Mouse (Mus musculus): Measurements from ENCODE around the gene Cdc6.

Cdc6 gene

DNA sequence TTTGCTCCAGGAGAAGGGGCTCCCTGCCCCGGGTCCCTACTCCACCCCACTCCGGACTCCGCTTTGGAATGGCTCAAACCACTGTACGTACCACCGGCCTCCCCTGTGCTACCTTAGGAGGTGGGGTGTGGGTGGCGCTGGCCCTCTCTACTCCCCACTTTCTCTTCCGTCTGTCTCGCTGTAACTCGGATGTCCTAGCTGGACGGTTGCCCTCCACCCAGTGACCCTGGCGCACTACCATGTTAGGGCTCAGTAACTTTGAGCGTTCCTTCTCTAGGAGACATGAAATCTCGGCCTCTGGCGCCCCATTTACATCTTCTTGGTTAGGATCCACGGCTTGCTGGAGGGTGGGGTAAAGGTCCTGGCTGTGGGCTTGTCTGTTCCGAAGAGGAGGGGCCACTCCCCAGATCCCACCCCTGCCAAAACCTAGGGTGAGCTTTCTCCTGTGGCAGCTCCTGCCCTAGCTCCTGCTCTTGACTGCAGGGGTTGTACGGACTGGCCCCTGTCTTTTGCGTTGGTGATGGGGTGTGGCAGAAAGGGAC is 53.5 kb downstream of the Cdc6 start:
- DNase-seq (ENCODE audit: low read depth, low spot score), result no peak

DNA sequence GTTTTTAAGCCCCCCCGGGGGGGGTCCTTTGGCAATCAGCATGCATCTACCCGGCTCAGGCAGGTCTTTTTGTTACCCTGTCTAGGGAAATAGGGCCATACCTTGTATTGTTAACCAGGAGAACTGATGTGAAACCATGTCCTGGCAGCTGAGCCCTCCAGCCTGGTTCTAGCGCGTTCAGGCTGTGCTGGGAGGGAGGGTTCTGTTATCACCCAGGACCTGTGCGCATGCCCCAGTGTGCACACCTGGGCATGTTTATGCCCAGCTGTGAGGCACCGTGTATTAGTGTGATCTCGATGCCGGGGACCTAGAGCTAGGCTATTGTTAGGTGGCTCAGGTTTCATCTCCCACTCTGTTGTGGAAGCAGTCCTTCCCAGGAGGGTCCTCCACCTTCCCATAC is 54.2 kb downstream of the Cdc6 start:
- no peak for DNase-seq (ENCODE audit: low read depth, low spot score)

DNA sequence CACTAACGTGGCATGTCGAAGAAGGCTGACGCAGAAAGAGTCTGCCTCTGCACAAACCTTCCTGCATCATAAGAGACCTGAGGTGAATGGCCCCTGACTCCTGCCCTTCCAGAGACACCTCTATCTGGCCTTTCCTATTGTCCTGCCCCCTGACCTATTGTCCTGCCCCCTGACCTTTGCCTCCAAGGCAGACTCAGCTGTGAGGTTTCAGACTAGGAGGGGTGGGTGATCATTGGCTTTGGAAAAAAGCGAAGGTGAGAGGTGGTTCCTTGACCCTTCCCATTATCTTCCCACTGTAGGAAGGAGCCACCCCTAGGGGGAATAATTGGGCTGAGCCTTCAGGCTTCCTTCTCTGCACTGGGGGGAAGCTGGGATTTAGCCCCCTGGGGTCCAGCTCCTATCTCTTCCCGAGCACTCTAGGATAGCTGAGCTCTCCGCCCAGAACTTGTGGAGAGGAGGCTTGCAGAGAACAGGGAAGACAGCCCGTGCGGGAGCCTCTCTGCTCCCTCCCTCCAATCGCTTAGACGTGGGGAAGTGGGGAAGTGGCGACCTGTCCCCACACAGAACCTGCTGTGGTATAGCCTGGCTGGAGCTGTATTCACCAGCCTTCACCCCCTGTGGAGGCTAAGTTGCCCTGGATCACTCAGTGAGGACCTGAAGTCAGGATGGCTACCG is 55.0 kb downstream of the Cdc6 start:
- DNase-seq (ENCODE audit: low read depth, low spot score), result no peak

GRCm38 (mm10) chr11:98963191-98964021 is 55.8 kb downstream of the Cdc6 start:
- DNase-seq (ENCODE audit: low read depth, low spot score), result peak; percentile 77

- no peak for DNase-seq (ENCODE audit: low read depth, low spot score)
Measured at GRCm38 (mm10) chr11:98964201-98964615, 56.6 kb downstream of the Cdc6 start.

GRCm38 (mm10) chr11:98964616-98965415 is 57.2 kb downstream of the Cdc6 start:
- no peak for DNase-seq (ENCODE audit: low read depth, low spot score)

DNA sequence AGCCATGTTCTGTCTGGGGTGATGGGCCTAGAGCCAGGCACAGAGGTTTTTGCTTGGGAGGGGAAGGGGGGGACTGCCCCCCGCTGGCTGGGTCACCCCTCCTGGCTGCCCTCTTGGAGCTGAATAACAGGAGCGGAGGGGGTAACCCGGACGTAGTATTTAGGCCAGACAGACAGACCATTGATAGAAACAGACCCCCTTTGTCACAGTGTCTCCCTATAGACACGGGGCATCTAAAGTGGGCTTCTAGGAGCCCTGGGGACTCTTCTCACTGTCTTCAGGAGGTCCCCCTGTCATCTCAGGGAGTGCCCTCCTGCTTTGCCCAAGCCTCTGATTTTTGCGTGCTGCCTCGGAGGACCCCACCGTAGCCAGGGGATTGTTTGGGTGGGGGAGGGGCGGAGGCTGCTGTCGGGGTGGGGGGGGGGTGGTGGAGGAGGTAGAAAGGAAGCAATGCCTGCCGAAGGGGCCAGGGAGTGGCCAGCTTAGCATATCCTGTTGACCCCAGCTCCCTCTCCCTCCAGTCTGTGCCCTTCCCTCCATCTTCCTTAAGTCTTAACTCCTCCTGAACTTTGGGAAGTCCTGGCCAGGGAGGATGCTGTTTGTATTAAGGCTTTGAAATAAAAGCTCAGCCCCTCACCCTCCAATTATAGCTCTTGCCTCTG is 57.9 kb downstream of the Cdc6 start:
- DNase-seq (ENCODE audit: low read depth, low spot score), result no peak

- DNase-seq (ENCODE audit: low read depth, low spot score), result peak; percentile 69
Measured at GRCm38 (mm10) chr11:98966499-98967141, 59.0 kb downstream of the Cdc6 start.

- DNase-seq (ENCODE audit: low read depth, low spot score), result no peak
Measured at GRCm38 (mm10) chr11:98968079-98968478, 60.5 kb downstream of the Cdc6 start.

DNA sequence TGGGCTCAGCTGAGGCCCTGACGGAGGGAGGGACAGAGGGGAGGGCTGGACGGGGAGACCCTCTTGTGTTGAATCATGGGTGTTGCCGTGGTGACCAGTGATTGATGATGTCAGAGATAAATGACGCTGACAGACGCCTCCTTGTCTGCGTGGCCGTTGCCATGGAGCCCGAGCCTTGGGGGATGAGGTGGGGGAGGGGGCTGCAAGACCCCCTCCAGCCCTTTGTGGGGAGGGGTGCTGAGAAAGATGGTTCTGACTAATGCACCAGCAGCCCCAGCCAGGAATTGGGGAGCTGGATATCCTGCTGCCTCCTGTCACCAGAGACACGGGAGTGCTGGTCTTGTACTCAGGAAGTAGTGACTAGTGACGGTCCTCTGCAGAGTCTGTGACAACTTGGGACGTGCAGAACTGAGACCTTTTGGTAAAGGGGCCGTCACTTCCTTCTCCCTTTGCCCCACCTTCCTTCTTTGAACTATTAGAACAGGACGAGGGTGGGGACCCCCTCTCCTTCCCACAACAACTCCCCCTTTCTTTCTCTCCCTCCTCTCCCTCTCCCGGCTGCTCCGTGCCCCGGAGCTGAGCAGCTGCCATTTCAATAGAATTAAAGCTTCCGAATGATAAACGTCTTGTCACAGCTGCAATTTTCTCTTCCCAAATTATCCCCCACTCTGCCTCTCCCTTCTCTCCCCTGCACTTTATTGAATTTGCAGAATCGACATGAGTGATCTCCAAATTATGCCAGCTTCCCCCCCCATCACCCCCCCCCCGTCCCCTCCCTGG is 61.3 kb downstream of the Cdc6 start:
- peak; percentile 95 for DNase-seq (ENCODE audit: low read depth, low spot score)

- DNase-seq (ENCODE audit: low read depth, low spot score), result no peak
Measured at GRCm38 (mm10) chr11:98969496-98969927, 61.9 kb downstream of the Cdc6 start.

GRCm38 (mm10) chr11:98970191-98970925 is 62.8 kb downstream of the Cdc6 start:
- no peak for DNase-seq (ENCODE audit: low read depth, low spot score)

DNA sequence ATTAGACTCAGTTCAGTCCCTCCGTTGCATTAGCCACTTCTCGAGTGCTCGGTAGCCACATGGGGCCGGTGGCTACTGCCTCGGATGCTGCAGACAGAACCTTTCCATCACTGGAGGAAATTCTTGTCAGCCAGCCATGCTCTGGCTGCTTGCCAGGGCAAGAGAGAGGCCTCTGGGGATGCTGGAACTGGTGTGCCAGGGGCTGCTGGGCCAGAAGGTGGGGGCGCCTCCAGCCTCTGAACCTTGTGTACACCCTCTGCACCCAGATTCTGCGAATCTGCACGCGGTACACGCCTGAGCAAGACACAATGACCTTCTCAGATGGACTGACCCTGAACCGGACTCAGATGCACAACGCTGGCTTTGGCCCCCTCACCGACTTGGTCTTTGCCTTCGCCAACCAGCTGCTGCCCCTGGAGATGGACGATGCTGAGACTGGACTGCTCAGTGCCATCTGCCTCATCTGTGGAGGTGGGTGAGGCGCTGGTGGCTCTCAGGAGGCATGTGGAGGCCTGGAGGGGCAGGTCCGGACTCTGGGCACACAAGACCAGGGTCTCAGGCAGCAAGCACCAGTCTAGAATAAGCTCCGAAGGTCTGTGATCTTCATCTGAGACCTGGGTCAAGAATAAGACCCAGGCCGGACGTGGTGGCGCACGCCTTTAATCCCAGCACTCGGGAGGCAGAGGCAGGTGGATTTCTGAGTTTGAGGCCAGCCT is 63.9 kb downstream of the Cdc6 start:
- no peak for DNase-seq (ENCODE audit: low read depth, low spot score)

GRCm38 (mm10) chr11:98972215-98972614 is 64.6 kb downstream of the Cdc6 start:
- DNase-seq (ENCODE audit: low read depth, low spot score), result peak; percentile 80

DNA sequence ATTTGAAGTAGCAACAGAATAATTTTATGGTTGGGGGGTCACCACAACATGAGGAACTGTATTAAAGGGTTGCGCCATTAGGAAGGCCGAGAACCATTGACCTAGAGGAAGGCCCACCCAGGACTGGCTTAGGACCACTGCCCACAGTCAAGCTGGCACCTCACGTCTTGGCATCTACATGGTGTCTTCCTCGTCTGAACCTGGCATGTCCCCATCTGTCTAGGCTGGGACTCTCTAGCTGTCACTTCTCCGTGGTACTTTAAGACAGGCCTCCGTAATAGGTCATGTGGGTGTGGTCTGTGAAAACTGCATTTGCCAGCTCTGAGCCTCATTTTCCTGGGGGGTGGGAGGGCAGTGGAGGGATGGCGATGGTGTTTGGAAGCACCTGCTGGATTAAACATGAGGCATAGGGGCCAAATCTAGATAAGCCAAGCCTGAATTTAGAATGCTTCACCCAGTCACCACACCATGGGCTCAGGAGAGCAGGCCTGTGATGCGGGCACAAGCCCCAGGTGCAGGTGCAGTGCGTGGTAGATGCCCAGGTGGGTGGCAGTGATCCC is 65.3 kb downstream of the Cdc6 start:
- DNase-seq (ENCODE audit: low read depth, low spot score), result no peak

Data from mesoderm, embryonic 11.5 days (tissue).